Mouse (Mus musculus) brain, embryonic 14.5 days (tissue): ENCODE measurements around the gene Psmd9. TPM values are rescaled to one million over a fixed set of nuclear protein-coding genes. Genes with fewer than 3 reads are reported as not detected.
A peak's percentile ranks its signal among the peaks of the same experiment; 100 is the strongest.

ENCODE experiments used
- DNase-seq: peaks from one replicate; pipeline ENCODE4 v3.0.0-alpha.2; 2011; ENCODE audit warnings: low read depth
- CTCF ChIP-seq: fragments of 200-500 bp; IDR thresholded peaks from 2 replicates; pipeline ENCODE4 v1.5.1; 2012; ENCODE audit warnings: inconsistent platforms, mild to moderate bottlenecking, moderate library complexity, borderline replicate concordance; ENCODE audit not compliant: insufficient read depth, insufficient read length; ENCODE audit errors: extremely low read depth
- POLR2A ChIP-seq: fragments of 200-500 bp; IDR thresholded peaks from 2 replicates; pipeline ENCODE4 v1.6.1; 2012; ENCODE audit warnings: mild to moderate bottlenecking, inconsistent platforms, borderline replicate concordance; ENCODE audit not compliant: poor library complexity, insufficient read depth, insufficient read length, severe bottlenecking; ENCODE audit errors: extremely low read depth
- polyA plus RNA-seq: library from polyadenylated mRNA; depleted of rRNA; stranded (reverse); fragments of >200 nt; gene quantifications from 2 replicates; pipeline ENCODE4 v1.2.3, GENCODE M21; 2012

The Psmd9 gene
- polyA plus RNA-seq, 1 experiment: 36.2 TPM

- TF ChIP-seq POLR2A (no peak), CTCF (no peak)
Measured at GRCm38 (mm10) chr5:123256841-123257755, 87.9 kb downstream of the Psmd9 start.

GRCm38 (mm10) chr5:123258990-123259389 lies 89.8 kb downstream of the Psmd9 start:
- DNase-seq: peak; percentile 44
- TF ChIP-seq POLR2A (no peak), CTCF (peak; percentile 71)

More at GRCm38 (mm10) chr5:123256841-123257755, 87.9 kb downstream of the Psmd9 start:
- DNase-seq: peak; percentile 92

GRCm38 (mm10) chr5:123260698-123261097 lies 91.5 kb downstream of the Psmd9 start:
- no peak for TF ChIP-seq CTCF
- DNase-seq: no peak

- DNase-seq: no peak
Measured at GRCm38 (mm10) chr5:123266909-123267308, 97.7 kb downstream of the Psmd9 start.

GRCm38 (mm10) chr5:123268477-123269474 lies 99.6 kb downstream of the Psmd9 start:
- DNase-seq: no peak
- TF ChIP-seq CTCF (no peak), POLR2A (no peak)

More at GRCm38 (mm10) chr5:123266909-123267308, 97.7 kb downstream of the Psmd9 start:
- no peak for TF ChIP-seq POLR2A
- TF ChIP-seq CTCF: no peak; the same call in 1 of the 2 replicates

GRCm38 (mm10) chr5:123270917-123271316 lies 101.7 kb downstream of the Psmd9 start:
- TF ChIP-seq POLR2A (no peak), CTCF (no peak)
- no peak for DNase-seq

GRCm38 (mm10) chr5:123272927-123273326 lies 103.7 kb downstream of the Psmd9 start:
- DNase-seq: peak; percentile 90
- TF ChIP-seq CTCF (no peak), POLR2A (no peak)

- no peak for DNase-seq
- no peak for TF ChIP-seq CTCF
- TF ChIP-seq POLR2A: no peak
Measured at GRCm38 (mm10) chr5:123276636-123277341, 107.6 kb downstream of the Psmd9 start.

- no peak for TF ChIP-seq CTCF
- no peak for TF ChIP-seq POLR2A
- peak; percentile 95 for DNase-seq
Measured at GRCm38 (mm10) chr5:123277342-123277701, 108.1 kb downstream of the Psmd9 start.

GRCm38 (mm10) chr5:123277704-123278103 lies 108.5 kb downstream of the Psmd9 start:
- TF ChIP-seq CTCF (no peak), POLR2A (no peak)
- no peak for DNase-seq
